In the genomic region with DNA sequence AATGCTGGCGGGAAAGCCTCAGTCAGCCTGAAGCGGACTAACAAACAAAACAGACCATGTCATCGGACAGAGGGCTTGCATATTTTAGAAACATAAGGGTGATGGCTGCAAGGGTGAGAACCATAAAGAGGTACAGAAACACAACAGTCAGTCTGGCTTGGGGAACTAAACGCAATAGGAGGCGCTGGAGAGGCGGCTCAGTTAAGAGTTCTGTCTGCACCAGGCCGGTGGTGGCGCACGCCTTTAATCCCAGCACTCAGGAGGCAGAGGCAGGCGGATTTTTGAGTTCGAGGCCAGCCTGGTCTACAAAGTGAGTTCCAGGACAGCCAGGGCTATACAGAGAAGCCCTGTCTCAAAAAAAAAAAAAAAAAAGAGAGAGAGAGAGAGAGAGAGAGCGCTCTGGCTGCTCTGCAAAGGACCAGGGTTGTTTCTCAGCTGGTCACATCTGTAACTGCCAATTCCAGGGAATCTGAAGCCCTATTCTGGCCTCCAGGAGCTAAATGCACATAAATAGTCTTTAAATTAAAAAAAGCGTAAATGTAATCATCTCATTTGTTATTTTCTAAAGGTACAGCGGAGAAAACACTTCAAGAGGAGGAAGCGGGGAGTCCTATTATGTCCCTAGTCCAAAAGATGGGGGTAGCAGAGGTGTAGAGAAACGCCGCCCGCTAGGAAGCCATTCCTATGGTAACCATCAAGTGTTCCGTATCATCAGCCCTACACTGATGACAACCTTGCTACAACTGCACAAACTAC, we compare ENCODE assay signal across 8 mouse cellular contexts. TPM values are rescaled to one million over a fixed set of nuclear protein-coding genes. Genes with fewer than 3 reads are reported as not detected.
DNase-seq lines count a peak whose midpoint lies in the region; ATAC-seq and TF ChIP-seq lines count a peak whose summit lies in the region.
"Had no signal": no experiment of that assay in that cellular context is flagged by ENCODE, and none has a peak within 500 bp of the region (broad histone marks: within the 10 kb centered on the region; RNA-seq: fewer than 3 reads in every experiment).

No protein-coding gene starts in this region.

- ATAC-seq in hindbrain, embryonic 15.5 days (ENCODE audit: low FRiP score, low read depth): no peak
- ATAC-seq in midbrain, embryonic 12.5 days (ENCODE audit: low FRiP score, low read depth): no peak
- ATAC-seq in cerebellum, adult (ENCODE audit: insufficient number of reproducible peaks, low FRiP score, low TSS enrichment): no peak

- no peaks in the 10 kb centered on the region for H3K27me3 ChIP-seq in liver, adult 2 months (ENCODE audit: control insufficient read depth, insufficient read depth, low read length)
- H3K27me3 ChIP-seq in embryonic facial prominence, embryonic 10.5 days (replicated peaks; ENCODE audit: low read depth, poor library complexity, severe bottlenecking): no peaks in the 10 kb centered on the region
- no peaks in the 10 kb centered on the region for H3K27me3 ChIP-seq in hindbrain, embryonic 15.5 days
- no peaks in the 10 kb centered on the region for H3K27me3 ChIP-seq in midbrain, embryonic 12.5 days

- peak overlapping the region; percentile 82 for H3K4me2 ChIP-seq in hindbrain, embryonic 15.5 days
- H3K4me2 ChIP-seq in midbrain, embryonic 12.5 days (replicated peaks): peak overlapping the region; percentile 66

- no peak overlapping the region for H3K27ac ChIP-seq in liver, adult 2 months (replicated peaks; ENCODE audit: insufficient read depth, low read depth, low read length)
- H3K27ac ChIP-seq in embryonic facial prominence, embryonic 10.5 days (replicated peaks): no peak overlapping the region; the same call in 1 of the 2 replicates
- peak overlapping the region; percentile 76; the same call in 1 of the 2 replicates for H3K27ac ChIP-seq in hindbrain, embryonic 15.5 days (replicated peaks)
- H3K27ac ChIP-seq in midbrain, embryonic 12.5 days (replicated peaks): no peak overlapping the region

- DNase-seq in liver, adult 2 months (ENCODE audit: extremely low read depth, low read depth, low spot score): no peak
- DNase-seq in liver: no peak
- no peak for DNase-seq in embryonic facial prominence, embryonic 10.5 days (ENCODE audit: low spot score)
- no peak for DNase-seq in urinary bladder, adult 2 months (ENCODE audit: low spot score)

- peak overlapping the region; percentile 76 for H3K9ac ChIP-seq in liver, adult 2 months (ENCODE audit: low read depth, low read length)
- H3K9ac ChIP-seq in hindbrain, embryonic 15.5 days: peak overlapping the region; percentile 66; the same call in 1 of the 2 replicates
- H3K9ac ChIP-seq in midbrain, embryonic 12.5 days (replicated peaks): peak overlapping the region; percentile 71; the same call in 1 of the 2 replicates

- 81% methylated on average over 19 of the region's 19 CpGs for WGBS in liver, adult 2 months
- 73% methylated on average over 19 of the region's 19 CpGs for WGBS in embryonic facial prominence, embryonic 10.5 days
- 68% methylated on average over 19 of the region's 19 CpGs for WGBS in hindbrain, embryonic 15.5 days
- WGBS in midbrain, embryonic 12.5 days: 63% methylated on average over 19 of the region's 19 CpGs

- H3K36me3 ChIP-seq in liver, adult 2 months (ENCODE audit: control insufficient read depth, insufficient read depth, low read length): no peaks in the 10 kb centered on the region
- H3K36me3 ChIP-seq in embryonic facial prominence, embryonic 10.5 days (replicated peaks): peaks cover 50% of the 10 kb centered on the region
- peaks cover 38% of the 10 kb centered on the region for H3K36me3 ChIP-seq in hindbrain, embryonic 15.5 days
- peaks cover 41% of the 10 kb centered on the region for H3K36me3 ChIP-seq in midbrain, embryonic 12.5 days

- no peak overlapping the region for H3K4me3 ChIP-seq in liver, adult 2 months (ENCODE audit: insufficient read depth, low read depth, low read length)
- peak overlapping the region; percentile 72 for H3K4me3 ChIP-seq in embryonic facial prominence, embryonic 10.5 days
- H3K4me3 ChIP-seq in hindbrain, embryonic 15.5 days: peak overlapping the region; percentile 59
- H3K4me3 ChIP-seq in midbrain, embryonic 12.5 days: peak overlapping the region; percentile 67

- H3K79me2 ChIP-seq in liver, adult 2 months (ENCODE audit: control insufficient read depth, insufficient read depth, low read length): peaks cover 6% of the 10 kb centered on the region; the same call in 1 of the 2 replicates

- no peaks in the 10 kb centered on the region for H3K9me3 ChIP-seq in embryonic facial prominence, embryonic 10.5 days
- H3K9me3 ChIP-seq in hindbrain, embryonic 15.5 days: no peaks in the 10 kb centered on the region
- H3K9me3 ChIP-seq in midbrain, embryonic 12.5 days: no peaks in the 10 kb centered on the region

- TF ChIP-seq POLR2A in liver, adult 2 months (IDR thresholded peaks at IDR 0.05; ENCODE audit: extremely low read depth, insufficient read depth, low read length): no peak

- peaks cover 5% of the 10 kb centered on the region for H3K4me1 ChIP-seq in liver, adult 2 months (ENCODE audit: control insufficient read depth, insufficient read depth, low read length)
- H3K4me1 ChIP-seq in embryonic facial prominence, embryonic 10.5 days: peaks cover 54% of the 10 kb centered on the region
- peaks cover 41% of the 10 kb centered on the region for H3K4me1 ChIP-seq in hindbrain, embryonic 15.5 days (replicated peaks)
- H3K4me1 ChIP-seq in midbrain, embryonic 12.5 days: peaks cover 35% of the 10 kb centered on the region

- no peak for TF ChIP-seq CTCF in liver, adult 2 months (IDR thresholded peaks at IDR 0.05; ENCODE audit: low read depth, low read length)

RNA-seq across cellular contexts. Expression of a gene that starts 1.2 kb away (rescaled TPM):
- 2.6 and 4.9 TPM in 2 replicates for total RNA-seq in liver, adult 2 months (2014; rRNA removed)
- 7.7 and 9.4 TPM in 2 replicates for polyA plus RNA-seq in liver, adult 2 months (2012; rRNA removed)
- 18.9 and 20.3 TPM in 2 replicates for polyA plus RNA-seq in embryonic facial prominence, embryonic 10.5 days (2016; fragmentation: Nextera tagmentation; extraction: Ambion mirVana)
- polyA plus RNA-seq in hindbrain, embryonic 15.5 days (2015; fragmentation: Nextera tagmentation; extraction: Ambion mirVana): 28.7 and 29.9 TPM in 2 replicates
- polyA plus RNA-seq in midbrain, embryonic 12.5 days (2016; fragmentation: Nextera tagmentation; extraction: Ambion mirVana): 19.6 and 19.8 TPM in 2 replicates
- 19.6 and 26.7 TPM in 2 replicates for polyA plus RNA-seq in urinary bladder, adult 2 months (2012; rRNA removed)

RNA-seq across cellular contexts. Expression of a gene that starts 6.8 kb away (rescaled TPM):
- not detected in 2 replicates for total RNA-seq in liver, adult 2 months (2014; rRNA removed)
- not detected in 2 replicates for polyA plus RNA-seq in liver, adult 2 months (2012; rRNA removed)
- polyA plus RNA-seq in embryonic facial prominence, embryonic 10.5 days (2016; fragmentation: Nextera tagmentation; extraction: Ambion mirVana): 0.54 TPM in 1 of 2 replicates, not detected in the other
- 0.62 TPM in 1 of 2 replicates, not detected in the other for polyA plus RNA-seq in hindbrain, embryonic 15.5 days (2015; fragmentation: Nextera tagmentation; extraction: Ambion mirVana)
- polyA plus RNA-seq in midbrain, embryonic 12.5 days (2016; fragmentation: Nextera tagmentation; extraction: Ambion mirVana): 0.55 TPM in 1 of 2 replicates, not detected in the other
- polyA plus RNA-seq in urinary bladder, adult 2 months (2012; rRNA removed): 0.12 and 0.25 TPM in 2 replicates
- polyA plus RNA-seq: frontal cortex, adult 2 months had no signal

RNA-seq across cellular contexts. Expression of a gene that starts 9.3 kb away (rescaled TPM):
- total RNA-seq in liver, adult 2 months (2014; rRNA removed): 1.8 and 2.0 TPM in 2 replicates
- 3.5 and 5.1 TPM in 2 replicates for polyA plus RNA-seq in liver, adult 2 months (2012; rRNA removed)
- 15.5 and 16.6 TPM in 2 replicates for polyA plus RNA-seq in embryonic facial prominence, embryonic 10.5 days (2016; fragmentation: Nextera tagmentation; extraction: Ambion mirVana)
- polyA plus RNA-seq in hindbrain, embryonic 15.5 days (2015; fragmentation: Nextera tagmentation; extraction: Ambion mirVana): 18.9 and 19.6 TPM in 2 replicates
- polyA plus RNA-seq in midbrain, embryonic 12.5 days (2016; fragmentation: Nextera tagmentation; extraction: Ambion mirVana): 19.8 and 21.1 TPM in 2 replicates
- polyA plus RNA-seq in urinary bladder, adult 2 months (2012; rRNA removed): 21.3 and 26.1 TPM in 2 replicates

RNA-seq across cellular contexts. Expression of a gene that starts 12.1 kb away (rescaled TPM):
- total RNA-seq in liver, adult 2 months (2014; rRNA removed): 1.5 and 2.2 TPM in 2 replicates
- 1.4 and 2.4 TPM in 2 replicates for polyA plus RNA-seq in liver, adult 2 months (2012; rRNA removed)
- 24.9 and 25.9 TPM in 2 replicates for polyA plus RNA-seq in embryonic facial prominence, embryonic 10.5 days (2016; fragmentation: Nextera tagmentation; extraction: Ambion mirVana)
- 26.2 and 26.8 TPM in 2 replicates for polyA plus RNA-seq in hindbrain, embryonic 15.5 days (2015; fragmentation: Nextera tagmentation; extraction: Ambion mirVana)
- polyA plus RNA-seq in midbrain, embryonic 12.5 days (2016; fragmentation: Nextera tagmentation; extraction: Ambion mirVana): 35.2 and 37.6 TPM in 2 replicates
- 25.6 and 30.8 TPM in 2 replicates for polyA plus RNA-seq in urinary bladder, adult 2 months (2012; rRNA removed)

RNA-seq across cellular contexts. Expression of a gene that starts 34.4 kb away (rescaled TPM):
- 4.4 and 6.8 TPM in 2 replicates for total RNA-seq in liver, adult 2 months (2014; rRNA removed)
- 11.3 and 14.1 TPM in 2 replicates for polyA plus RNA-seq in liver, adult 2 months (2012; rRNA removed)
- polyA plus RNA-seq in embryonic facial prominence, embryonic 10.5 days (2016; fragmentation: Nextera tagmentation; extraction: Ambion mirVana): 3.5 and 3.6 TPM in 2 replicates
- polyA plus RNA-seq in hindbrain, embryonic 15.5 days (2015; fragmentation: Nextera tagmentation; extraction: Ambion mirVana): 6.0 and 6.5 TPM in 2 replicates
- polyA plus RNA-seq in midbrain, embryonic 12.5 days (2016; fragmentation: Nextera tagmentation; extraction: Ambion mirVana): 3.8 and 4.6 TPM in 2 replicates
- 15.2 and 17.6 TPM in 2 replicates for polyA plus RNA-seq in urinary bladder, adult 2 months (2012; rRNA removed)
